Mouse (Mus musculus): ENCODE data around the gene Casc4.
A peak's percentile ranks its signal among the peaks of the same experiment; 100 is the strongest.

Gene Casc4

DNA sequence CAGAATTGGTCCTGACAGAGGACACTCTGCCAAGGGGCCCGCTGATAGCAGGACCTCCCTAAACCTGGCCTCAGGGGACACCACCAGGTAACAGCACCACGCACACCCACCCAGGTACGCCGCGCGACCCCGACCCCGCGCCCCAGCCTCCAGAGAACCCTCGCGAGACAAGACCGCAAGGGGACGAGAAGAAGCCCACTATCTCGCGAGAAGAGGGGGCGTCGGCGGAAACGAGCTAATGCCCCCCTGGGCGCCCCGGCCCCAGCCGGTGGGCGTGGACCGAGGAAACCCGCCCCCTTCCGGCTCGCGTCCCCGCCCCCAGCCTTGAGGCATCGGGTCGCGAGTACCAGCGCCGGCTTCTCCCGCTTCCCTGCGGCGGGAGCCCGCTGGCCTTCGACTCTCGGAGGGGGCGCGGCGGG lies at the start of gene Casc4:
Gene Casc4, plus strand, starts transcription at position 339 of the 419 bp plus-strand sequence.
- DNase-seq, result peak; percentile 96 to 98

DNA sequence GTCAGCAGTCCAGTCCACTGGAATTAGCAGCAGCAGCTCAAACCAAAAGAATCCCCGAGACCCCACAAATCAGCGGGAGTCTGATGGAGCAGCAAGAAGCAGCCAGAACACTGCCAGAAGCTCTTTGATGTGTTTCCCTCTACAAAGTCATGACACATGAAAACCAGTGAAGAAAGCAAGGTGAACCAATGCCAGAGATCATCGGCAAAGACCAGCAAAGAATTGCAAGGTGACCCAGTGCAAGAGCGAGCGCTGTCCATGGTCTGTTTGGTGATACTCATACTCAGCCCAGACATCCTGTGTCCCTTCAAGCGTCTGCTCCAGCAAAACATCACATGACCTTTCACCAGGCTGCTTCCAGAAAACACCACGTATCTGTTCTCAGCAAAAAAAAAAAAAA lies 45.0 kb upstream of the Casc4 start:
- DNase-seq, result no peak

DNA sequence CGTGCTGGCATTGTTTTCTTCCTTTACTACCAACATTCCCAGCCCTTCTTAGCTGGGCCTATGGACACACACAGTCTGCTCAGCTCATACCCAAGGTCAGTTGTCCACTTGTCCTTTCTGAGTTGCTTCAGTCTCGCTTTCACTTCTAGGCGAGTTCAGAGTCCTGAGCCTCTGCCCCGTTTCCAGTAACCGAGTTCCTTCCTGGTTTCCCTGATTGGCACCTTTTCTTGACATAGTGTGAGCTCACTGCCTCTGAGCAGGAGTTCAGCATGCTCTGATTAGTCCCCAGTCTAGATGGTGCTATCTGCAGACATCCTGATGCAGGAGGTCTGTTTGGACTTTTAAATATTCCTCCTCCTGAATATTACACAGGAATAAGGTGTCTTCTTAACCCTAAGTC lies 42.1 kb upstream of the Casc4 start:
- no peak for DNase-seq

DNA sequence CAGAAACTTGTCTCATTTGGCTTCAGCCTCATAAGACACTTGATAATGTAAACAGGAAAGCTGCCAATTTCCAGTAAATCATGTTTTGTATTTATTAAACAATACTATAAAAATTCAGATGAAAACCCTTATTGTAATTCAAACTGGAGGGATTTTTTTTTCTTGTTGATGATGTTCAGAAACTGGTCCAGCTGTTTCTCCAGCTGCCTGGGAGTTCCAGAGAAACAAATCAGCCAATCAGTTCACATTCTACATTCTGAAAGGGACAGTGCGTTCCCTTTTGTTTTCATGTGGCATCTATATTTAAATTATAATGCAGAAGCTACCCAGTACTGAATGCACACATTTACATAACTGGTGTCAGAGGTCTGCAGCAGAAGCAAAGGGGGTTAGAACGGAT lies 40.6 kb upstream of the Casc4 start:
- DNase-seq, result no peak

DNA sequence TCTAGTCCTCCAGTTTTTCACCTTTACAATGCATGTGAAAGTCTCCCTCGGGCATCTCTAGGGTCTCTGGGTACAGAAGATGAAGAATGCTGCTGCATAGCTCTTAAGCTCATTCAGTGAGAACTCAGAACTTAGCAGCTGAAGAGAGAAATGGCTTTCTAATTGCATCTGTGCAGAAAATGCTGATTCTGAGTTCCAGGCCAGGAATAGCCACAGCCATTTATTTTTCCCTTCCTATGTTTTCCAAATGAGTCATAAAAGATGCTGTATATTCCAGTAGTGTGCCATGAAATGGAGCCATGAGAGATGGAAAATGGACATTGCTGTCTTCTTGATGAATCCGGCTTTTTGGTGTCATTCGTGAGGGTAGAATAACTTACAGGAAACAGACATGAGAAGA lies 38.4 kb upstream of the Casc4 start:
- no peak for DNase-seq

DNA sequence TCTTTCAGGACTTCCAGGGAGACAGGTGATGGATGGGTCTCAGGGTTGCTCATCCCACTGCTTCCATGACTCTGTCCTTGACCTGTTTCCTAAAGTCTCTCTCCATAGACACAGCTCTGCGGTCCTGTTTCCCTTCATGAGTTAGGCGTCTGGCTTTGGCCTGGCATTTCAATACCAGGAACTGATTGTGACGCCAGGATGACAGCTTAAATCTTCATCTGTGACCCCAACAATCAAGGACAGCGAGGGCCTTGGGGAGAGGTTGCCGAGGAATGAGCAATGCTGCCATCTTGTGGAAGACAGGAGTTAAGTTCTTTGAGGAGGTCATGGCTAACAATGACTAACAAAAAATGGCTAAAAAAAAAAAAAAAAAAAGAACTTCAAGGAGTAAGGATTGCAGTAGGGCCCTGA lies 34.3 kb upstream of the Casc4 start:
- peak; percentile 36 to 52 for DNase-seq

DNA sequence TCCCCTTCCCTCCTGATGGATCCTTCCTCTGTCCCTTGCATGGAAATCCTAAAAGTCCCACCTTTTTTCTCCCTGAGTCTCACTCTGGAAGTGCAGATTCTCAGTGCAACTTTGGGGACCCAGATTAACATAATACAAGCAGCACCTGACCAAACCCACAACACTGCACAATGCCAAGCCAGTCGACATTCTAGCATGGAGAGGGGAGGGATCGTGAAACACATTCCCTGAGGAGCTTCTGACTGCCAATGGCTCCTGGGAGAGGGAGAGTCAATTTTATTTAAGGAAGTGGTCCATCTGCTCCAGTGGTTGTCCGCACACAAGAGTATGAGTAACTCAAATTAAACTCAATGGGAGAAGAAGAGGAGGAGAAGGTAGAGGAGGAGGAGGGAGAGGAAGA lies 31.8 kb upstream of the Casc4 start:
- no peak for DNase-seq

DNA sequence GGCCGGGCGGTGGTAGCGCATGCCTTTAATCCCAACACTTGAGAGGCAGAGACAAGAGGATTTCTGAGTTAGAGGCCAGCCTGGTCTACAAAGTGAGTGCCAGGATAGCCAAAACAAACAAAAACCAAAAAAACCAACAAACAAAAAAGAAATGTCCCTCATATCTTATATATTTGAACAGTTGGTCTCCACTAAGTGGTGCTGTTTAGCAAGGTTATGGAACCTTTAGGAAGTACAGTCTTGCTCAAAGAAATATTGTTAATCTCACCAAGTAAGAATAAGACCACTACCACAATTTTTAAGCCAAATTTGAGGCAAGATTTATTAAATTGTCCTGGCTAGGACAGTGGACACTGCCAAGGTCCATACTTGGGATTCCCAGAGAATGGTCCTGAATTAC lies 25.3 kb upstream of the Casc4 start:
- no peak for DNase-seq

DNA sequence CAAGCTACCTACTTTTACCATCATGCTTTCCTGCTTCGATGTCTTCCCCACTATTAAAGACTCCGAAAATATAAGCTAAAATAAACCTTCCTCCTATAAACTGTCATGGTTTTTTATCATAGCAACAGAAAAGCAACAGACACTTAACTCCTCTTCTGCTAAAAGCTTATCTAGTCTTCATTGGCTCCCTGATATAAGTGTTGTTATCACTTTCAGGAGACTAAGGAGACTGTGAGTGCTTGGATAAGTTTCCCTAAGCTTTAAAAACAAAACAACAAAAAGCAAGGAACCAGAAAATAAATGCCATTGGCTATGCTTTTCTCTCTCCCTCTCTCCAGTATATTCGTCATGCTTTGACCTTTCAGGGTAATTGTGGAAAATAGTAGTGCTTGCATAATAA lies 24.5 kb upstream of the Casc4 start:
- DNase-seq, result no peak

DNA sequence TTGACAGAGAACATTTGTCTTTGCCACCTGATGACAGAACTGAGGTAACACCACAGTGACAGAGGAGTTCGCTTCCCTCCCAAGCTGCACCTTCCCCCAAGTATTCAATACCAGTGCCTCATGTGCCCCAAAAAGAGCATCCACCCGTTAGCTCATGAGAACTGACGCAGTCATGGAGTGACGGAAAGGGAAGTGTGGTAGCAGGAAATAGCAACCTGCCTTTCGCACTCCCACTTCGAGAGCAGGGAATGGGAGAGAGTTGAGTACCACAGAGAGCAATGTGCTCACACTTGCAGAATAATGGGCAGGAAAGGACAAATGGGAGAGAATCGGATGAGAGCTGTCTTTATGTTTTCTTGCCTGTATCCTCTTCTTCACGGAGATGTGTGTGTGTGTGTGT lies 20.7 kb upstream of the Casc4 start:
- DNase-seq, result no peak

DNA sequence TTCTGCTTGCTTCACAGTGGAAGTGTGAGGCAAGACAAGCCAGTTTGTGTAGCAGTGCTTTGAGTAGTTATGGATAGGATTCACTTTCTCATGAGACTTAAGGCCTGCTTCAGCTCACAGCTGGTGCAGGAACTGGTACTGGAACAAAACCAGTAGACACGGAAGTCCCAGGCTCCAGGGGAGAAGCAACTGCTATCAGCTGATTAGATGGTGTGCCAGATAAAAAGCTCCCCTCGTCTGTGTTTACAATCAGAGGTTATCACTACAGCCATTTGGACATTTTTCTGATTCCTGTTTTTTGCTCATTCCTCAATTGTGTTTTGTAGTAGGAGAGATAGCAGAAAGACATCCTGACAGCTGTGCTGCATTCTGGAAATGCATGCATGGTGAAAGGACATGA lies 14.7 kb upstream of the Casc4 start:
- no peak for DNase-seq

DNA sequence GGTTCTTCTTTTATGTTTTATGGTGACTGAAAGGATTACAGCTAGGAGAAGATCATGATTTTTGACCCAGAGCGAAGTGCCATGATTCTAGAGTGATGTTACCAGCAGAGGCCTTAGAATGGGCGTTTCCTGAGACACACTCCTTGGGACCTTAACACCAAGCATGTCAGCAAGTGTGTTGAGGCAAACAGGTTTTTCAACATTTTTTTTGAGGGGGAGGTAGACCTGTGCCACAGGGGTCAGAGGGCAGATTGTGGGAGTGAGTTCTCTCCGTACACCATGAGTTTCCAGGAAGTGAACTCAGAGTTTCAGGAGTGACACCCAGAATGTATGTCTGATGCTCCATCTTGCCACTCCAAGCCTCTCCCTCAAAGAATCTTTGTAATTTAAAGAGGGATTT lies 12.8 kb upstream of the Casc4 start:
- no peak for DNase-seq

DNA sequence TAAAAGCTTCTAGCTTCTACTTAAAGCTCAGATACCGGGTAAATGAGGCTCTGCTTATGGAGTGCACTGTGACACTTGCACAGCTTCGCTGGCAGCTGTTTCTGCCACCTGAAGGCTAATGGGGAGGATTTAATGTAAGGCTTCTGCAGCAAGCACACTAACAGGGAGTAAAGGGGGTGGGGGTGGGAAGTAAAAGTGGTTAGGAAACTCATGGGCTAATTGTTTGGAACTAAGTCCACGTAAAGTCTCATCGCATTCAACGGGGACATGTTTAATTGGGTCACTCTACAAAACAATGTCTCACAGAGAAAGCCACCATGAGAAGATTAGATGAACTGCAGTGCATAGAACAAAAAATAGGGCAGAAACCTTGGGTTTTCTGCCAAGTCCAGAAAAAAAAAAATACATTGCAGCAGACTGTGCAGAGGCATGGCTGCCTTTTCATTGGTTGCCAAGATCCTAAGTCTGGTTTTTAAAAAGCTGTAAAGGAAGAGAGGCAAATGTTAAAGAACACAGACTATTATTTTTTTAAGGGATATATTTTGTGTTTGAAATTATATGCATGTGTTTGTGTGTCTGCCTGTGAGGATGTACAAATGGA lies 7.3 kb upstream of the Casc4 start:
- DNase-seq, result no peak

DNA sequence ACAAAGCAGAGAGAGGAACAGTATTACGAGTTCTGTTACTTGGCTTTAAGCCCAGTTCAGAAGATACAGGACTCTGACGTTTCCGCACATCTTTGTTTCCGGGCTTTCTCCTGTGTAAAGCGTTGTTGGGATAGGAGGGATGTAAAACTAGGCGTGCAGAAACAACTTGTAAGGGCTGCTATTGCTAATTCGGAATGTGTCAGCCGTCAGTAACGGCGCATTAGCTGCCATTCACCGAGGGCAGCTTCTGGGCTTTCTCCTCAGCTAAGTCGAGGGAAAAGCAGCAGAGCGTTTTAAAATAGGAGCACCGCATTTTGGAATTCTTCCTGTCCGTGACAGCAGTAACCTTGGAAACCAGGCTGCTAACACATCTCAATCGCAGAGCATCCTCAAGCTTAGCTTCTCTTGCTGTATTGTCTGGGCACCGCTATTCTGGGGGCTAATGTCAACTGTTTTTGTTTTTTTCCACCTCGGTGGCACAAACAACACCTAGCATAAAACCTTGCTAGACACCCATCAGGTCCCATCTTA lies 634 bp upstream of the Casc4 start:
- peak in 1 of 2 experiments; percentile 19 for DNase-seq

DNA sequence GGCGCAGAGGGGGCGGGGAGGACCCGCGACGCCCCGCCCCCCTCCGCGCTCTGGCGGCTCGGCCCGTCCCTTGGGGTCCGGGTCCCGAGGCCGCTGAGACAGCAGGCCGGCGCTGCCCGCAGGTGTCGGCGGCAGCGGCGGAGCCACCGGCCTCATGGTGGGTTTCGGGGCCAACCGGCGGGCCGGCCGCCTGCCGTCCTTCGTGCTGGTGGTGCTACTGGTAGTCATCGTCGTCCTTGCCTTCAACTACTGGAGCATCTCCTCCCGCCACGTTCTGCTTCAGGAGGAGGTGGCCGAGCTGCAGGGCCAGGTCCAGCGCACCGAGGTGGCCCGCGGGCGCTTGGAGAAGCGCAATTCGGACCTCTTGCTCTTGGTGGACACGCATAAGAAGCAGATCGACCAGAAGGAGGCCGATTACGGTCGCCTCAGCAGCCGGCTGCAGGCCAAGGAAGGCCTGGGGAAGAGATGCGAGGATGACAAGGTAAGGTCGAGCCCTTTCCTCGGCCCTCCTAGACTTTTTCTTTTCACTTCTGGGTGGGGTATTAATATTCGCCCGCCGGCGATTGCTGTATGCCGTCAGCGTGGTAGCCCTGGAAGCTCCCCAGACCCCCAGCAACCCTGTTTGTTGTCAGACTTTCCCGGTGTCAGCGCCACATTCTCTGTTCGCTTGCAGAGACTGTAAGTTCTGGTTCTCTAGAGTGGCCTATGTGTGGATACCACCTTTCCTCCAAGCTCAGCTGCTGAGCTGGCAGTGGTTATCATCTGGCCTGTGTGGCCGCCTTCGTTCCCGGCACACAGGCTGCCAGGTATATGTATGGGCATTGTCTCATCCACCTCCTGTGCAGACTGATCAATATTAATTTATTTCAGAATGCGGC lies 520 bp downstream of the Casc4 start:
- no peak for DNase-seq

DNA sequence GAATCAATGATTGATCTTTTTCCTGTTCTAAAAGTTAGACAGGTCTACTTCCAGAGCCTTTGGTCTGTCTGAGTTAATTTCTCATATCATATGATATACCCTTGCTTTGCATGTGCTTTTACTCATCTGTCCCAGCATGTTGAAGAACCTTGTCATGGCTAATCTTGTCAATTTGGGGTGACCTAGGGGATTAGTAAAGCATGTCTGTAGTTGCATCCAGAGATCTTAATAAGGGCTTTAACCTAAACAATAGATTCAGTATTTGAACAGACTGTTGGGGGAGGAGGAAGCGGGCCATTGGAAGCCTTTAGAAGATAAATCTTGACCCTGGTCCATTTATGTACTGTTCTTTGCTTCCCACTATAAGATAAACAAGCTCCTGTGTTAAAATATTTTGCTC lies 12.7 kb downstream of the Casc4 start:
- no peak for DNase-seq

DNA sequence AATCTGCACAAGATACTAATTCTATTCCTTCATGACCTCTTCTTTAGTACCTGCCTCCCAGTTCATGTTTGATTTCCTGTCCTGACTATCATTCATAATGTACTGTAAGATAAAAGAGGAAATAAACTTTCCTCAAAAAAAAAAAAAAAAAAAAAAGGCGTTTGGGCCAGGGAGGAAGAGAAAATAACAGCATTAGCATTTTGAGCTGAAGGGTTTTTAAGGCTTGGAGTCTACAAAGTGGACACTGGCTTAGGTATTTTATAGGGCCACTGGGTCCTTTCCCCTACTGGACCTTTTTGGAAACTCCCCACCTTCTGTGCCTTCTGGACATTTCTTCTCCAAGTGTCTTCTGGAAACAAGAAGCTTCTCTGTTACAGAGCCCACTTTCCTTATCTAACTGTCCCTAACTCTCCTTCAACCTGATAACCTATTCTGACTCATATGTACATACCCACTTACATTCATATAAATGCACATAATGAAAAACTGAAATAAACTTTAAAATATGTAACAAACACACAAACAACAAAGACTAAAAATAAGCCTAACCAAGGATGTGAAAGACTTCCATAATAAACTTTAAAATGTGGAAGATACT lies 18.8 kb downstream of the Casc4 start:
- no peak for DNase-seq

DNA sequence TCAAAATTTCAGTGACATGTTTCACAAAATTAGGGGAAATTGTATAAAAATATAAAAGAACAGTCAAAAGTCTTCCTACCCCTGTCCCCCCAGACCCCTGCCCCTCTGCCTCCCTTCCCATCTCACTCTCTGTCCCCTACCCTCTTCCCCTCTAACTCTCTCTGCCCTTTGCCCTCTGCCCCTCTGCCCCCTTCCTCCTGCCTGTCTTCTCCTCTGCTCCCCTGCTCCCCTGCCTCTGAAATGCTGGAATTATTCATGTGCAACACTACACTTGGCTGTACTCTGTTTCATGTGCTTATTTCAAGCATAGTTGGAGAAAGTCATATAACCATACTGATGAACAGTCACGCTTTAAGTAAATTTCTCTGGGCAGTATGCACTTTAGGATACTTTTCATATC lies 19.6 kb downstream of the Casc4 start:
- peak in 1 of 2 experiments; percentile 16 for DNase-seq

DNA sequence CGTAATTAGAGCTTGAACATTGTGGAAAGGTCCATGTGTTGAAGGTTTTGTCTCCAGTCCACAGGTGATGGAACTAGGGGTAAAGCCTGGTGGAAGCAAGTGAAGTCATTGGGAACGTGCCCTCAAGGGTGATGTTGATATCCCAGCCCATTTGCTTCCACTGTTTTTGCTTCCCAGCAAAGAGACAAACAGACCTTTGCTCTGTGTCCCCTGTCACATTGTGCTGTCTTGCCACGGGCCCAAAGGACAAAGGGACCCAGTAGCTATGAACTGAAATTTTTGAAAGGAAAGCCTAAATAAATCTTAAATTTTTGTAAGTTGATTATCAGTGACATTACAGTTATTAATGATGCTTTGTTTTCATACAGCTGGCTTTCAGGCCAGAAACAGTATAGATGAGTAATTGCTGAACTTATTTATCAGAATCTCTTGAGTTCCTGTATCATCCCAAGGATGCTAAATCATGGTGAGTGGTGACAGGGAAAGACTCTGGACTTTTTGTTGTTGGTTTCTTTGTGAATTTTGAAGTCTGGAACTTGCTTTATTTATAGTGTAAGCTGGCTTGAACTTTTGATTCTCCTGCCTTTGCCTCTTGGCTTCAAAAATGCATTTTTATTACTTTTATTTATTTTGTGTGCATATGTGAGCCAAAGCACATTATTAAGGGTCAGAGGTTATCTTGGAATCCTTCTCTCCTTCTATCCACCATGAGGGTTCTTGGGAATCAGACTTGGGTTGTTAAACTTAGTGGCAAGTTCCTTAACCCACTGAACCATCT lies 22.1 kb downstream of the Casc4 start:
- DNase-seq, result peak; percentile 31 to 40

DNA sequence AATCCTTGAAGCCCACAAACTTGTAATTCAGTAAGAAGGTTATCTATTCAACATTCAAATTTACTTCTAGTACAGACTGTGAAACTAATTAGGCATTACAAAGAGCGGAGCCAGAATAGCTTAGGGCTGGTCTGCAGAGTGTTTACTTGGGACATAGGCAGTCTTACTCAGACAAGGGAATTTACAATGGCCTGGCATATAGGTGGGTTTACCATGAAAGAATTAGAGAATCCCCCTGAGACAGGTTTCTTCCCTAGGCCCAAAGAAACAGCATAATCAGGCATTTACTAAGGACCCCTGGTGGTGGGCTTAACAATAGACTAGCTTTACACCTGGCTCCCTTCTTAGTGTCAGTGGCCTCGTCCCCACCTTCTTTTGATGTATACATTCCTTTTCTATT lies 28.5 kb downstream of the Casc4 start:
- DNase-seq, result no peak

DNA sequence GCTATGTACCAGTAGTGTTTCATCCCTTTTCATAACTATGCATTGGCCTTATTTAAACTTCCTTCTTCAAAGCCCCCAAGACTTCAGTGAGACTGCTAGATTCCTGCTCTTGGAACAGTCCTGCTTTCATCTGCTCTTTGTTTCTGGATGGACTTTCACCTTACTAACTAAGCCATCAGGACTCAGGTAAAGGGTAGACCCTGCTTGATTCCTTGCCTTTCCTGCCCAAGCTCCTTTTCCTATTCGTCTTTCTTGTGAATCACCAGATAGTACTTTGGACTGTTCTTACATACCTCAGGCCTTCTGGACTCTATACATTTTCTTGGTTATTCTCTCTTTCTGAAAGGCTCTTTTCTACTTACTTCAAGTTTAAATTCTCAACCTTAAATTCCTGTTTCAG lies 30.1 kb downstream of the Casc4 start:
- DNase-seq, result no peak

DNA sequence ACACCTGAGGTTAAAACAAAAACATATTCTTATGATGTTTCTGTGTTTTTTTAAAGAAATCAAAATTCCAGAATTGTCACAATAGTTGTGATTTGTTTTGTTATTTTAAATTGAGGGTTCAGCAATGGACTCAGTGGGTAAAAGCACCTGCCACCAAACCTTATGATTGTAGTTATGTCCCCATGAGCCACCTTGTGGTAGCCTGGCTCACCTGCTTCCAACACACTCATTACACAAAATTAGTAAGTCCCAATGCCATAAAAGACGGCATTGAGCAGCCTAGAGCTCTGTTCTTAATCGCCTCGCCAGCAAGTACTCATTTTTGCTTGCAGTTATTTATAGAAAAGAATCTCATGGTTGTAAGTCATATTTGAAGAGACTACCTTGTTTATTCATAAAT lies 43.2 kb downstream of the Casc4 start:
- peak in 1 of 2 experiments; percentile 13 for DNase-seq

All from kidney, postnatal 4 days (tissue).